In the genomic region with DNA sequence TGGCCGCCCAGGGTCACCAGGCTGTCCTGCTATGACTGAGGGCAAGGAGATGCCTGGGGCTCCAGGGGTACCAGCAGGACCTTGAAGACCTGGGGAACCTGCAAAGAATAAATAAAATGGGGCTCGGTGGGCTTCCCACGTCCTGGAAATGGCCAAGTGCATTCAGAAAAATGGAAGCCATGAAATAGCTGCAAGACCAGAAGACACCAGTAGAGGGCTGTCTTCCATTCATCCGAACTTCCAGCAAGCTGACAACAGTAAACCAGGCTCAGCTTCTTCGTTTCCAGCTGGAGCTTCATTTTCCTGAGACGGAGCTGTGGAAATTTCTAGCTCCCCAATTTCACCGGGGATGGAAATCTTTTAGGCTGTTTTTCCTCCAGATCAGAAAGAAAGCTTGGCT, we compare ENCODE assay signal across 9 mouse cellular contexts.
DNase-seq lines count a peak whose midpoint lies in the region; ATAC-seq and TF ChIP-seq lines count a peak whose summit lies in the region.
"Had no signal": no experiment of that assay in that cellular context is flagged by ENCODE, and none has a peak within 500 bp of the region (broad histone marks: within the 10 kb centered on the region; RNA-seq: fewer than 3 reads in every experiment).

No protein-coding gene starts in this region.

- no peaks in the 10 kb centered on the region for H3K36me3 ChIP-seq in kidney, adult 2 months (ENCODE audit: control insufficient read depth, insufficient read depth, low read length)
- H3K36me3 ChIP-seq in kidney, embryonic 15.5 days = no peaks in the 10 kb centered on the region
- H3K36me3 ChIP-seq: embryonic facial prominence, embryonic 12.5 days; liver, embryonic 13.5 days had no signal

- no peak overlapping the region for H3K4me3 ChIP-seq in kidney, adult 2 months (ENCODE audit: insufficient read depth, low read depth, low read length)
- no peak overlapping the region for H3K4me3 ChIP-seq in kidney, embryonic 15.5 days (replicated peaks)
- H3K4me3 ChIP-seq: embryonic facial prominence, embryonic 12.5 days; liver, embryonic 13.5 days had no signal

- H3K9me3 ChIP-seq in kidney, embryonic 15.5 days (replicated peaks) = no peaks in the 10 kb centered on the region
- H3K9me3 ChIP-seq: embryonic facial prominence, embryonic 12.5 days; liver, embryonic 13.5 days had no signal

- H3K9ac ChIP-seq in kidney, embryonic 15.5 days = no peak overlapping the region
- H3K9ac ChIP-seq: embryonic facial prominence, embryonic 12.5 days; liver, embryonic 13.5 days had no signal

- ATAC-seq in kidney, embryonic 15.5 days (replicated peaks; ENCODE audit: low FRiP score) = no peak
- ATAC-seq in megakaryocyte, adult 5-6 weeks (ENCODE audit: poor library complexity, severe bottlenecking) = 0 out of 2 replicates have a peak, but pooled peaks have one; percentile 40

- intact Hi-C loops in heart, postnatal 10 days (cut with DNase I) = no loop called here

- 24% methylated on average over 7 of the region's 7 CpGs for WGBS in kidney, adult 2 months
- WGBS in kidney, embryonic 15.5 days = 48% methylated on average over 7 of the region's 7 CpGs

- no peaks in the 10 kb centered on the region for H3K4me1 ChIP-seq in kidney, adult 2 months (ENCODE audit: control insufficient read depth, insufficient read depth, low read length)
- H3K4me1 ChIP-seq in kidney, embryonic 15.5 days = no peaks in the 10 kb centered on the region
- H3K4me1 ChIP-seq: embryonic facial prominence, embryonic 12.5 days; liver, embryonic 13.5 days had no signal

- no peaks in the 10 kb centered on the region for H3K27me3 ChIP-seq in kidney, adult 2 months (replicated peaks; ENCODE audit: control insufficient read depth, insufficient read depth, low read length)
- H3K27me3 ChIP-seq in kidney, embryonic 15.5 days = peaks cover 56% of the 10 kb centered on the region

- TF ChIP-seq CTCF in kidney, adult 2 months (conservative IDR thresholded peaks at IDR 0.05; ENCODE audit: insufficient read depth, insufficient read length, low read depth, low read length) = peak; percentile 40

- H3K27ac ChIP-seq in kidney, adult 2 months (ENCODE audit: insufficient read depth, low read depth, low read length) = no peak overlapping the region
- H3K27ac ChIP-seq in kidney, embryonic 15.5 days = no peak overlapping the region
- H3K27ac ChIP-seq: embryonic facial prominence, embryonic 12.5 days; liver, embryonic 13.5 days had no signal

- H3K4me2 ChIP-seq in kidney, embryonic 15.5 days = no peak overlapping the region
- H3K4me2 ChIP-seq: embryonic facial prominence, embryonic 12.5 days; liver, embryonic 13.5 days had no signal

- no peak for TF ChIP-seq POLR2A in kidney, adult 2 months (IDR thresholded peaks at IDR 0.05; ENCODE audit: low read depth, low read length)

- peak; percentile 37 for DNase-seq in kidney, adult 2 months
- DNase-seq in ES-CJ7 (ENCODE audit: low read depth, low spot score) (peak; percentile 45), NIH3T3 (ENCODE audit: low read depth) (peak; percentile 71)
- peak; percentile 24 to 54 for DNase-seq in heart, postnatal 10 days
- DNase-seq in urinary bladder, postnatal 25 days (ENCODE audit: low spot score) = no peak
- DNase-seq: liver, embryonic 13.5 days had no signal
